8 mouse cellular contexts compared by ENCODE assay signal in genomic region chr2:128412974-128413373, GRCm38 (mm10).
DNase-seq lines count a peak whose midpoint lies in the region; ATAC-seq lines count a peak whose summit lies in the region.

No protein-coding gene starts in this region.

- H3K36me3 ChIP-seq in kidney, embryonic 14.5 days (ENCODE audit: control insufficient read depth, insufficient read depth, low read length), result no peaks in the 10 kb centered on the region
- no peaks in the 10 kb centered on the region for H3K36me3 ChIP-seq in neural tube, embryonic 14.5 days (ENCODE audit: control insufficient read depth, insufficient read depth, low read length)

- no peak overlapping the region for H3K27ac ChIP-seq in kidney, embryonic 14.5 days (ENCODE audit: low read depth, low read length)
- no peak overlapping the region for H3K27ac ChIP-seq in neural tube, embryonic 14.5 days (ENCODE audit: low read depth, low read length)

- 4% methylated on average over 10 of the region's 10 CpGs for WGBS in kidney, embryonic 14.5 days
- WGBS in neural tube, embryonic 14.5 days, result 1% methylated on average over 10 of the region's 10 CpGs

- no peak overlapping the region for H3K9ac ChIP-seq in kidney, embryonic 14.5 days (ENCODE audit: low read depth, low read length)
- H3K9ac ChIP-seq in neural tube, embryonic 14.5 days (replicated peaks; ENCODE audit: low read depth, low read length), result no peak overlapping the region

- 0 out of 2 replicates have a peak, but pooled peaks cover 3% of the 10 kb centered on the region for H3K4me1 ChIP-seq in kidney, embryonic 14.5 days (ENCODE audit: control insufficient read depth, insufficient read depth, low read length)
- H3K4me1 ChIP-seq in neural tube, embryonic 14.5 days (ENCODE audit: control insufficient read depth, insufficient read depth, low read length), result no peaks in the 10 kb centered on the region

- H3K27me3 ChIP-seq in kidney, embryonic 14.5 days (ENCODE audit: control insufficient read depth, insufficient read depth, low read length), result peaks cover 4% of the 10 kb centered on the region; the same call in 1 of the 2 replicates
- no peaks in the 10 kb centered on the region for H3K27me3 ChIP-seq in neural tube, embryonic 14.5 days (ENCODE audit: control insufficient read depth, insufficient read depth, low read length)

- no peak overlapping the region for H3K4me2 ChIP-seq in kidney, embryonic 14.5 days (replicated peaks; ENCODE audit: low read depth, low read length)
- no peak overlapping the region for H3K4me2 ChIP-seq in neural tube, embryonic 14.5 days (ENCODE audit: low read depth, low read length)

- DNase-seq in kidney, postnatal 25 days, result no peak
- DNase-seq in cerebellum, postnatal 4 days (ENCODE audit: low spot score in 2 of 2), result no peak
- no peak for DNase-seq in right cerebral cortex, postnatal 4 days
- DNase-seq in adrenal gland, postnatal 36 days, result no peak

- peak; percentile 78 for ATAC-seq in kidney, embryonic 14.5 days (ENCODE audit: low FRiP score, low TSS enrichment)
- peak; percentile 91 for ATAC-seq in CD4-positive, CD25-positive, alpha-beta regulatory T cell, adult 4 months
- ATAC-seq in hematopoietic stem cell, adult 5-6 weeks (replicated peaks in 1 of 2; ENCODE audit: insufficient read depth in 1 of 2, low FRiP score in 2 of 2, low TSS enrichment in 1 of 2, low read depth in 1 of 2, poor library complexity in 2 of 2, severe bottlenecking in 2 of 2), result peak; percentile 81 to 84
- ATAC-seq in neural tube, embryonic 14.5 days (ENCODE audit: low read depth), result peak; percentile 49; the same call in 1 of the 2 replicates

- no peak overlapping the region for H3K4me3 ChIP-seq in kidney, embryonic 14.5 days (ENCODE audit: low read length)
- H3K4me3 ChIP-seq in neural tube, embryonic 14.5 days (ENCODE audit: low read depth, low read length), result no peak overlapping the region

- no peaks in the 10 kb centered on the region for H3K9me3 ChIP-seq in kidney, embryonic 14.5 days (ENCODE audit: control insufficient read depth, low read length)
- no peaks in the 10 kb centered on the region for H3K9me3 ChIP-seq in neural tube, embryonic 14.5 days (ENCODE audit: control insufficient read depth, low read length)
